Mouse (Mus musculus) frontal cortex, postnatal 25 days (tissue): ENCODE data around the gene Adra1b.

Experiments used
- DNase-seq, 2 experiments: peaks; one replicate each; pipeline ENCODE4 v3.0.0; 2022; ENCODE audit warnings: low spot score in 2 of 2

The Adra1b gene

GRCm38 (mm10) chr11:43820552-43821460 lies 80.2 kb downstream of the Adra1b start:
- no peak for DNase-seq

- no peak for DNase-seq
Observed at GRCm38 (mm10) chr11:43817368-43817923, 83.6 kb downstream of the Adra1b start.

GRCm38 (mm10) chr11:43812535-43812934 lies 88.5 kb downstream of the Adra1b start:
- DNase-seq, result no peak

GRCm38 (mm10) chr11:43807732-43808131 lies 93.3 kb downstream of the Adra1b start:
- no peak for DNase-seq

GRCm38 (mm10) chr11:43795992-43796391 lies 105.0 kb downstream of the Adra1b start:
- no peak for DNase-seq

- no peak for DNase-seq
Observed at GRCm38 (mm10) chr11:43790446-43790845, 110.6 kb downstream of the Adra1b start.

GRCm38 (mm10) chr11:43783772-43784171 lies 117.2 kb downstream of the Adra1b start:
- DNase-seq, result peak; percentile 39 to 68

- no peak for DNase-seq
Observed at GRCm38 (mm10) chr11:43783106-43783505, 117.9 kb downstream of the Adra1b start.

- DNase-seq, result no peak
Observed at GRCm38 (mm10) chr11:43779551-43779950, 121.5 kb downstream of the Adra1b start.

- no peak for DNase-seq
Observed at GRCm38 (mm10) chr11:43776324-43776694, 124.7 kb downstream of the Adra1b start.

GRCm38 (mm10) chr11:43775469-43776323 lies 125.3 kb downstream of the Adra1b start:
- no peak for DNase-seq

GRCm38 (mm10) chr11:43773725-43774124 lies 127.3 kb downstream of the Adra1b start:
- no peak for DNase-seq

GRCm38 (mm10) chr11:43770110-43770509 lies 130.9 kb downstream of the Adra1b start:
- no peak for DNase-seq

- no peak for DNase-seq
Observed at GRCm38 (mm10) chr11:43767749-43768148, 133.3 kb downstream of the Adra1b start.

GRCm38 (mm10) chr11:43766922-43767648 lies 133.9 kb downstream of the Adra1b start:
- DNase-seq, result peak; percentile 66 to 70

GRCm38 (mm10) chr11:43758436-43758835 lies 142.6 kb downstream of the Adra1b start:
- no peak for DNase-seq

GRCm38 (mm10) chr11:43755411-43755810 lies 145.6 kb downstream of the Adra1b start:
- no peak for DNase-seq

GRCm38 (mm10) chr11:43754568-43754967 lies 146.4 kb downstream of the Adra1b start:
- no peak for DNase-seq

- no peak for DNase-seq
Observed at GRCm38 (mm10) chr11:43751542-43751941, 149.5 kb downstream of the Adra1b start.

GRCm38 (mm10) chr11:43747233-43748226 lies 153.5 kb downstream of the Adra1b start, which contains the start of gene Ttc1:
TSS of gene Ttc1 (minus strand) at chr11:43748008.
- DNase-seq, result peak; percentile 91 to 93
